Mouse (Mus musculus): Measurements from ENCODE around the gene Kcna6.

Gene Kcna6

DNA sequence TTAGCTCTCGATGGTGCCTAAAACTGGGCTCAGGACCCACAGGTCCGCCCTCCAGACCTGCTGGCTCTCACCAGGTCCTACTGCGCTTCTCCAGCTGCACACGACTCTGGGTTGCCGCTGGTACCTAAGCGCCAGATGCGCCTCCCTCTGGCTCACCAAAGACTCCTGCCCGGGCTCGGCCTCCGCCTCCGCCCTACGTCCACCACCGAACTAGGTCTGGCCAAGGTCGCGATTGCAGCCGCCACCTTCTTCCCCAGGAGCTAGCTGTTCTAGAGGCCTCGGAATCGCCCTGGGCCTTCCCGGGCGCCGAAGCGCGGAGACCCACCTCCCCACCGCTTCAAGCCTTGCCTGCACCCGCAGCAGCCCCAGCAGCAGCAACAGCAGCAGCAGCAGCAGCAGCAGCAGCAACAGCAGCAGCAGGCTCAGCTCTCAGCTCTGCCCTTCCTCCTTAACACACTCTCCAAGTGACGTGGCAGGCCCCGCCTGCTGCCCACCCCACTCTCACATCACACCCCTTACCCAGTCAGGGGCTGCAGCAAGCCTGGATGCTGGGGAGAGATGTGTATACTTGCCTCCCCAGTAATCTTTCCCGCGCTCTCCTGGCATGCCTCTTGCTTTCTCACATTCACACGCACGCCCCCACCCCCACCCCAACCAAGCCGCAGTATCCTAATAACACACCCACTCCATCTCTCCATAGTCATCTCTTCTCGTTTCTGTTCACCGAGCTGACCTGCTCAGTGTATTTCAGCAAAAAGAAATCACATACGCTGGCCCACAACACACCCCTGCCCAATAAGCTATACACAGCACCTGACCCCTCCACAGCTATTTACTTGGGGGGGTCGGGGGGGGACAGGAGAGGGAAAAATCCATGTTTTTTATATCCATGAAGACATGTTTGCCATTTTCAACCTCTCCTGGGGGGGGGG is at the start of gene Kcna6:
Kcna6 (minus strand) TSS at position 464 of the 932 bp plus-strand sequence.
- no peak for DNase-seq (ENCODE audit: low read depth)

DNA sequence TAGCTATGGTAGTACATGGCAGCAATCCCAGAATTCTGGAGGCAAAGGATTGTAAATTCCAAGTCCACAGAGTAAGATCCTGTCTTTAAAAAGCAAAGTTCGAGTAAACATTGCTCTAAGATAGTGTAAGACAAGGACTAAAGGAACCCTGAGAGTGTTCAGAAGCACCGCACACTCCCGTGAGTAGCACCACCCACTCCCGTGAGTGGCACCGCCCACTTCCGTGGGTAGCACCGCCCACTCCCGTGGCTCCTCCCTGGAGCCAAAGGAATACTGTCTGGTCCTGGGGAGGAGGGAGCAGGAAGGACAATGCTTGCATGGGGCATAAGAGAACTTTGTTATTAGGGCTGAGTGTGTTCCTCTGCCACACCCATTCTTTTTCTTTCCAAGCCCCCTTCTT is 48.4 kb upstream of the Kcna6 start:
- no peak for DNase-seq (ENCODE audit: low read depth)

DNA sequence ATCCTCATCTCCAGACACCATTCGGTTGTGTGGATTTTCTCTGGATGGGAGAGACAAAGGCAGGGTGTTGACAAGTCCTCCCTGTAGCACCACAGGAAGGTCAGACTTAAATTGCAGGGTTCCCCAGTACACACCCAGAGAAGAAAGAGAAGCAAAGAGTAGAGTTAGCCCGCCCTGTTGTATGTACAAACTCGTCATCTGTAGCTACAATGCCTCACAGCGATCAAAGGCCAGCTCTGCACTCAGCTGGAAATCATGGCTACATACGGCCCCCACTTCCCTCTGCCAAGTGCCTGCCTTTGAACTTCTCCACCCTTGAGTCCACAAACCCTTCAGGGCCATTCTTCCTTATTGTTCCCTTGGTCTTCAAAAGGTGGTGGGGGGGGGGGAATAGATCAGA is 43.7 kb upstream of the Kcna6 start:
- DNase-seq (ENCODE audit: low read depth) = no peak

DNA sequence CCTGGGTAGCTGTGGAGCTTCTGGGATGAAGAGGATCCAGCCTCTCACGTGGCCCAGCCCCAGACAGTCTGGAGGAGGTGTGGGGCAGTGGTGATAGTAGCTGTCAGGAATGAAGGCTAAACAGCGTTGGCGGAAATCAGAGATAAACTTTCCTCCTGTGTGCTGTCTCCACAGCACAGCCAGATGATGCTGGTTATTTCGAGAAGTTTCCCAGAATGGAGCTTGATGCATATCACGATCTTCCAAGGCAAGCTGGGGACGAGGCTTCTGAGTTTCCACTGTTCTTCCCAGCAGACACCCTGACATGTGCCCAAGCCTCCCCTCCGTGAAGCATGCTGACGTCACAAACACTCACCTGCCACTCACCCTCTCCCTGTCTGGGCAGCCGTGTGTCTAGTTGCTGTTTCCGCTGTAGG is 43.2 kb upstream of the Kcna6 start:
- DNase-seq (ENCODE audit: low read depth) = no peak

DNA sequence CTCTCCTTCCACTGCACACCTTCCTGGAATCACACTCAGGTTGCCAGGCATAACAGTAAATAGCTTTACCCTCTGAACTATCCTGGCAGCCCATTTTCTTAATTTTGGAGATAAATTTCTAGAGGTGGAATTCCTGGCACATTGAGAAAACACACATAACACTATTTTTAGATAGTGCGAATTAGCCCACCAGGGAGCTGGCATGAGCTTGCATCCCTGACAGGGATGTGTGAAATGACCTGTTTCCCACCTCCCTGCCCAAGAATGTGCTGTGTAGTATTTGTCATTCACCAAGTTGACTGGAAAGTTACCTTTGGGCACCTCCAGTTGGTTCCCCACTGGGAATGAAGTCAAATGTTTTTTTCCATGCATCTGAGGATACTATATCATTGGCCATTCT is 42.6 kb upstream of the Kcna6 start:
- DNase-seq (ENCODE audit: low read depth) = no peak

DNA sequence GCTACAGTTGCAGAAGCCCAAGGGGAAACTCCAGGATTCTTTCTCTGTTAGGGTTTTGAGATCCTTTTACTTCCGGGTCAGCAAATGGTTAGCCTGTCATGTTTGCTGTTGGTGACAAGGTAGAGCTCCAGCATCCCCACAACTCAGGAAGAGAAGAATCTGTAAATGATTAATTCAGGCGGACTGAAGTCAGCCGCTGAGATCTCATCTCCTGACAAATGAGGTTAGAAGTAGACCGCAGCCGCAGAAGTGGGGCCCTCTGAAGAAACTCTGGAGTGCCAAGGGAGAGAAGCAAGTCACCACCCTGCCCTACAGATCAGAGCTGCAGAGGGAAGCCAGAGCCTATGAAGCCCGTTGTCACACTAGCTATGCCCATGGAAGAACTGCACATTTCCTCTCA is 37.4 kb upstream of the Kcna6 start:
- no peak for DNase-seq (ENCODE audit: low read depth)

DNA sequence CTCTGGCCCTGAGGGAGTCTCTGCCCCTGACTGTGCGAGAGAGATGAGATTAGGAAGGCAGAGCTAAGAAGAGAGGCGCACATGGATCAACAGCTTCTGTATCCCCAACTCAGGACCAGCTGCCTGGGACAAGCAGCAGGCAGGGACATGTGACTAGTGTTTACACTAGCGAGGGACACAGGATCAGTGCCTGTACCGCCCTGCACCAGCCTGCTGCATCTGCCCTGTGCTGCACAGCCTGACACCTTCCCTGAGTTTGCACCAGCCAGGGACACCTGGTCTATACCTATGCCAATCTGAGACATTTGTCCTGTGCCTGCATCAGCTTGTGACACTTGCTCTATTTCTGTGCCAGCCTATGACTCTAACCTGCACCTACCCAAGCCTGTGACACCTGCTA is 33.4 kb upstream of the Kcna6 start:
- DNase-seq (ENCODE audit: low read depth) = no peak

DNA sequence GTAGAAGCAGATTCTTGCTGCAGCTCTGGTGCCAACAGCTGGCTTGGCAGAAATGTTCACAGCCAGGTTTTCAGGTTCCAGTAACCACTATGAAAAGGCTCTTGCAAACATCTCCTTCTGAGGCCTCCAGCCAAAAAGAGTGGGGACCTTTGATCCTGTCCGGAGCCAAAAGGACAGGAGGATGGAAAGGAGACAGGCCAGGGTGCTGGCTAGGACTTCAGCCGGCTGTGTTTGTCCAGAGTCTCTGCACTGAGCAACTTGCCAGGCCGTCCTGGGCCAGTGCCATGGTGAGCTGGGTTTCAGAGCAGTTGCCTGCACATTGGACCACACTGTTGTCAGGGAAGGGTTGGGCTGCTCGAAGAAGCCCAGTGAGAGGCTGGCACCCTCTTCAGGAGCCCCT is 31.9 kb upstream of the Kcna6 start:
- DNase-seq (ENCODE audit: low read depth) = no peak

DNA sequence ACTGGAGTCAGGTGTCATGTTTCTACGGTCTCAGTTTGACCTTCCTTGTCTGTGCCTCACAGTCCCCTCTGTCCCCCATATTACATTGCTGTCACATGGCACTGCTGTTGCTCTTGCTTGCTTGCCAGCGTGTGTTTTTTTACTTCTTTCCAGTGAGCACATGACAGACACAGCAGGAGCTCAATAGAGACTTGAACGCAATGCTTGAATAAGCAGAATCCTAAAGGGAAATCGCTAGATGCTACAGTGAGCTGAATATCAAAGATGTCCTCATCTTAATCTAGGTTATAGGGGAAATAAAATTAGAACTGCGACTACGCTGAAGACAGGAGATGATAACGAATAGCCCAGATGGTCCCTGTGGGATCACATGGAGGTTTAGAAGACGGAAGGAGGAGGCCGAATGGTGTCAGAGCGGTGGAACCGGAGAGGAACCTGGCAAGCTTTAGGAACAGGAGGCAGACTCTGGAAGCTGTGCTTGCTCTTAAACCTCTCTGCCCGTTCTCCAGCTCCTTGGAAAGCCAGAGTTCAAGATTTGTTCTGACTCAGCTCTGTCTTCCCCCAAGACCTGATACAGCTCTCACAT is 29.8 kb upstream of the Kcna6 start:
- no peak for DNase-seq (ENCODE audit: low read depth)

DNA sequence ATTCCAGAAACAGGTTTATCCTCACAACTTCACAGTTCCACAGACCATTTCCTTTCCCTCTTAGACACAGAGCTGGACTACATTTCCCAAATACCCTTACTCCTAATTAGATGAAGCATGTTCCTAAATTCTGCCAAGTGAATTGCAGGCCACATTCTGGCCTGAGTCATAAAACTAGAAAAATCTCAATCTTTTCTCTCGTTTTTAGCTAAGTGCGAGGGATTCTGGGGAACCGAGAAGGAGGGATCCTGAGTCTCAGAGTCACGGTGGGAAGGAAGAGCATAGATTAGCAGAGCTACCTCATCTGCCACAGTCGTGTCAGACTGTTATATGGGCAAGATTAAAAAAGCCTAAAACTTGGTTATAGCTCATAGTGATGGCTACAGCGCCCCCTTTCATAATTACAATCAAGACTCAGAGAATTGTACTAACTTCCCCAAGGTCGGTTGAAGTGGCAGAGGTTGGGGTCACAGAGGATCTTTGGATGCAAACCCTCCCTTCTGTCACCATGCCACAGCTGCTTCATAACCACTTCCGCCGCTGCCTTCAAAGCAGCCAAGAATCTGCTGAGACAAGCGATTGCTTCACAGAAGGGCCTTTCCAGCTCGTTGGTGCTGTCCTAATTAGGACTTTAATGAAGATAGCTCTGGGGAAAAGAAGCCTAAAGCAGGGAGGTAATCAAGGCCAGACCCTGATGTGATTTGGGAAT is 28.6 kb upstream of the Kcna6 start:
- peak; percentile 41 for DNase-seq (ENCODE audit: low read depth)

DNA sequence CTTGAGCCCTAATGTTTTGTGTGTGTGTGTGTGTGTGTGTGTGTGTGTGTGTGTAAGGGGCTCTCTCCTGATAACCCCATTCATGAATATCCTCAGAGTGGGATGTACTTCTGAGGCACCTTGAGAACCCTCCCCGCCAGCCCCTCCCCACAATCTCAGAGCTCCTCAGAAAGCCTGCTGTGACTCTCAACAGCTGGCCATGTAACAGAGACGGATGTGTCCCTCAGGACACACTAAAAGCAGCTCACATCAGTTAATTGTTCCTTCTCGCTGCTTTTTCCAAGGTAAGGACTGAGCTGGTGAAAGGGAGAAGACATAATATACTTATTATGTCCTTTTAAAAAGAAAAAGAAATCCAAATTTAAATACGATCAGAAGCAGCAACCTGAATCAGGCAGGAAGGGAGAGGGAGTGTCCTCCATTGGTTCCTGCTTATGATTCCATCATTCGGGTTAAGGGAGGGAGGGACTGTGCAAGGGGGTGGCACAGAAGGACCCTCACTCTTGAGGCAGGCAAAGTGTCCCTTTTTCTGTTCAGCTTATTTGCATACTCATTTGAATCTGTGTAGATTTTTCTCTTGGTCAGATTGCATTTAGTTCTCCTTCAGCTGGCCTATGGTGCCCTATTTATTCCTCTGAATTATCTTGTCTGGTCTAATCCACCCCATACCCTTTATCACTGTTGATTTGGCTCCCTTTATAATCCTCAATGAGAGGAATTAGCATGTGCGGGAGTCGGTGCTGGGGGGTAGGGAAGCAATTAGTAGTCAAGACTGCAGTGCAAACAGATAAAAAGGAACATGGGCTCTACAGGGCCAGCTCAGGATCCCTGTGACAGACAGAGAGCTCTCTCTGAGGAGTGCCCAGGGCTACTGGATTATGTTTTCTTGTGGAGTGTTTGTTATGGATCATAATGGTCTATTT is 27.4 kb upstream of the Kcna6 start:
- no peak for DNase-seq (ENCODE audit: low read depth)

DNA sequence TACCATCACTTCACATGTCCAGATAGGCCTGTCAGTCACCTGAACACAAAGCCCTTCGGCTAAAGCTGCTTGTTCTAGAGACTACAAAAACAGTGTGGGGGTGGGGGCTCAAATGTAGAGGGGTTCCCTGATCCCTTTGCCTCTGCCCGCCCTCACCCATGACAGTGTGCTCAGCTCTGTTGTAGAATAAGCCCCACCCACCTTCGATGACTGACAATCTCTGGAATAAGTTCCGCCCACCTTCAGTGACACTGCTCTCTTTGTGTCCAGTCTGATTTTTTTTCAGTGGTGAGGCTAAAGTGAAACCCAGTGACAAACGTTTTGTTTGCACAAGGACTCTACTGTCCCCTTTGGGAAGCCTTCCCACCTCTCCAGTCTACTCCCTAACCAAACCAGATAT is 26.1 kb upstream of the Kcna6 start:
- DNase-seq (ENCODE audit: low read depth) = no peak

DNA sequence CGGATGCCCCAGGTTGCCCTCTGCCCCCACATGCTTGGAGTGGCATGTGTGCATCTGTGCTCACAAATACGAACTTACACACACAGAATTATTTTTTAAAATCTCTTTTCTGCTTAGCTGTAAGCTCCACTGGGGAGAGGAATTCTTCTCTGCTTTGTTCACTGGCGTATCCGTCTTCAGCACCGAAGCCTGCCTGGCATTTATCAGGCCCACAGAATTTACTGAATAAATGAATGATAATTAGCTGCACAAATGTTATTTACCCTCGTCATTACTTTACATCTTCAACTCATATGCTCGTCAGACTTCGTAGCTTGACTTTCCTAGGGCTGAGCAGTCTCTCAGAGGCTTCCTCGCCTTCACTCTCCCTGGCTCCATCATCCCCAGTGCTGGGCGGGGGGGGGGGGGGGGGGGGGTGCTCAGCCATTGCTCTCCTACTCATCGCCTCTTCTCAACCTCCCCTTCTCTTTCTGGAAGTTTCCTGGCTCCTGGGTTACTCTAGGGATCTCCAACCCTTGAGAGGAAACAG is 24.2 kb upstream of the Kcna6 start:
- DNase-seq (ENCODE audit: low read depth) = no peak

DNA sequence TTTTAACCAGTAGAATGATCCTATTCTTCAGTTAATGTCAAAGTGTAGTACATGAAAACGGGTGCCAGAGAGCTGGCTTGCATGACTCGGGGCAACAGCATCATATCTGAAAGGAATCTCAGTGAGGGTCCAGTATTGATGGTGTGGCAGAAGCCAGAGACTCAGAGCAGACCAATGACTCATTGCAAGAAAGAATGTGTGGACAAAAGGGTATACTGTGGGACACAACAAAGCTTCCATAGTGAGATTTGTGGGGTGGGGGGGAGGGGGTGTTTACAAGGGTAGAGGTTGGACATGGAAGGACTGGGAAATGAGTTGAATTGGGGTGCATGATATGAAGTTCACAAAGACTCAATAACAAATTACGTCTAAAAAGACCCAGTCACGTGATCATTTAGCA is 20.9 kb upstream of the Kcna6 start:
- no peak for DNase-seq (ENCODE audit: low read depth)

DNA sequence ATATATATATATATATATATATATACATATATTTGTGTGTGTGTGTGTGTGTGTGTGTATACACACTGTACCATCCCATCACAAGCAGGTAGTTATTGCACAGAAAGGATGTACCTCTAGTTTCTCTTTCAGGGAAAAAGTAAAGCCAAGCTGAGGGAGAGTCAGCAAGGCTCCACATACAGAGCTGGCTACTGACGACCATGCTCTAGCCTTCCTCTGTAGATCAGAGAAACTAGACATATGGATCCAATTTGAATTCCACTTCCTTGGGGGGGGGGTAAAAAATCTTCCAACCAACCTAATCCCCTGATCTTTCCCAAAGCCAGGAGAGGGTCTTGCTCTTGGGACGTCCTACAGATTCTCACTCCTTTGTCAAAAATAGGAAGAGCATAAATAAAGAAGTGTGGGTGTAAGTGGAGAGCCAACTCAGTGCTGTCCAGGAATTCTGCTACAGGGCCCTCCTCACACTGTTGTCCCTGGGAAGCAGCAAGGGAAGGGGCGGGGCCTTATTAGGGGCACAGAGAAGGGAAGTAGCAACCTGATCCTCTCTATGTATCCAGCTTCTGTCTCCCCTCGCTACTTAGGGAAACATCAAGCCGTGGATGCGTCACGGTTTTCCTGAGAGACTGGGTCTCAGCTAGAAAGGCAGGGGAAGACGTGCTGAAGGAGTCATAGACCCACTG is 15.4 kb upstream of the Kcna6 start:
- no peak for DNase-seq (ENCODE audit: low read depth)

DNA sequence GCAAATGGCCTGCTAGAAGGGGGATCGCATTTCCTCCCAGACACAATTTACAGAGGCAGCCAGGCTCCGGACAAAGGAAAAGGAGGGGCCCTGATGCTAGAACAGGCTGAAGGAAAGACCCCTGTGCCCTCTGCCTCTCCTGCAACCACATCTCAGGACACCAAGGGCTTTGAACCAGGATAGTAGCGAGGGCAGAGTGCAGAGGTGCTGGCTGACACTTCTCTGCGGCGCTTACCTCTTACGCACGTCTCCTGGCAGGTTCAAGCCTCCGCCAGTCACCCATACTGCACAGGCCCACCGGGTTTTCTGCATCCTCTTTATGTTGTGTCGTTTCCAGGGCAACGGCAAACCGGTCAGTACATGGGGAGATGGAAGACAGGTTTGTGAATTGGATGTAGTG is 12.0 kb upstream of the Kcna6 start:
- DNase-seq (ENCODE audit: low read depth) = no peak

DNA sequence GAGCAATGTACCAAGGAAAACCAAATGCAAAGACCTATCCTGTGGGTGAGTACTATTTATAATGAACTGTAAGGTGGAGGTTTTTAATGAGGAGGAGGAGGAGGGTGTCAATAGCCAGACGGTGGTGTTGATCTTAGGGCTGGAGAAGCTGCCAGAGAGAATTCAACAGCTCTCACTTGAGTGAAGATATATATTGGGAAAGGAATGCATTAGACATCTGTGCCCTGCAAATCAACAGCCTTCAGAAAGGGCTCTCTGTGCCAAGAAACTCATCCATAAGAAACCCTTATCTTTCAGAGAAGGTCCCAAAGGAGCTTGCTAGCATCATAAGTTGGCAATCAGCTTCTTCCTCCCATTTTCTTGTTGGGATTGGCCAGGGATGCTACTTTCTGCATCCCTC is 5.4 kb upstream of the Kcna6 start:
- no peak for DNase-seq (ENCODE audit: low read depth)

DNA sequence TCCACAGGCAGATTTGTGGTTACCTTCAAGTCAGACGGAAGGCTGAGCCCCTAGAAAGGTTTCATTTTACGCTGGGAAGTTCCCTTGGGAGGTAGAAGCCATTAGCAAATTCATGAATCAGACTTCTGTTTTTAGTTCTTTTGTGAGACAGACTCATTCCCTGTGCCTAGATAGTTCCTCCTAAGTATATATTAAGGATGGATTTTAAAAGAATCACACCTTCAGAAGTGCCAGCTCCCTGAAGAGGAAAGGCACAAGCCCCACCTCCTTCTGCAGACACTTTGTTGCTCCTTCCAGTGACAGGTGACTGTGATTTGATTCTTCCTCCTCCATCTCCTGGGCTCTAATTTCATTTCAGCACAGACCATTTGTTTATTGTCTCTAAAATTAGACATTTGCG is 2.1 kb upstream of the Kcna6 start:
- no peak for DNase-seq (ENCODE audit: low read depth)

DNA sequence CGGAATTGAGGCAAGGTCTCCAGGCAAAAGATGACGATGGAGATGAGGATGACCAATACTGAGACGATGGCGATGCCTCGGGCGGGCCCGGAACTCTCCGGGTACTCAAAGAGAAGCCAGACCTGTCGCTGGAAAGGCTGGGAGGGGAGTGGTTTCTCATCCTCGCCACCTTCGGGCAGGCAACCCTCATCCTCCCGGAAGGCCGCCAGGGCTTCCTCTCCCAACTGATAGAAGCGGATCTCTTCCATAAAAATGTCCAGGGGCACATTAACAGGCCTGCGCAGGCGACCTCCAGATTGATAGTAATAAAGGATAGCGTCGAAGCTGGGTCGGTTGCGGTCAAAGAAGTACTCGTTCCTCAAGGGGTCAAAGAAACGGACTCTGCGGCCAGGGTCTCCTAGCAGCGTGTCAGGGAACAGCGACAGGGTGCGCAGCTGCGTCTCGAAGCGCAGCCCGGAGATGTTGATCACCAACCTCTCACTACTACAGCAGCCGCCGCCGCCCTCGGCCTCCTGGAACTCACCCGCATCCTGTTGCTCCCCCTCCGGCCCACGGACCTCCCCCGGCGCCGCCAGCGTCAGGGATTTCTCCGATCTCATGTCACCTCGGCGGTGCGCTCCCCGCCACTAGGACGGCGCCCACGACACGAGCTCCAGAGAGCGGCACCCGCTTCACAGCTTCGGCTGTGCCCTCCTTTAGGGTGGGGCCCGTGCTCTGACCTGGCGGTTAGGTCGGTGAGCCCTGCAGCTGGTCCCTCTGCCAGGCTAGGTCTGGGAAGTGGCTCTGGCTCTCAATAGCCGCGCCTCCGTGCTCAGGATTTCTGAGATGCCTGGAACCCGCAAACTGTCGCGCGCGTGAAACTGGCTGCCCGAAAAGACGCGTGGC is 906 bp downstream of the Kcna6 start:
- DNase-seq (ENCODE audit: low read depth) = no peak

DNA sequence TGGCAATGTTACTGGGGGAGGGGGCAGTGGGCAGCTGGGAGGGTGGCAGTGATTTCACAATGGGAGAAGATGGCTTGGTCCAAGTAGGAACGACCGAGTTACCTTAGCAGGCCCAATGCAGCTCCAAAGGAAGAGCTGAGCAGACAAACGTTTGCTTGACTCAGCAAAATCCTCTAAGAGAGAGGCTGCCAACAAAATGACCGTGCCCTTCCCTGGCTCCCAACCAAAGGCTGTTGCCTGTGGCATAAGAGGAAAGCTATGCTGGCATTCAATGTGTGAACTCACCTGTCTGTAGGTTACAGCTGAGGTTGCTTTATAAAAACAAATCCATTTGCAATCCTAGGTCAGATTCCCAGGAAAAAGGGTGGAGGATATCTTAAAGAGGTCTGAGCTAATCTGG is 3.5 kb downstream of the Kcna6 start:
- DNase-seq (ENCODE audit: low read depth) = no peak
